Mouse (Mus musculus) central nervous system, embryonic 11.5 days (tissue): Measurements from ENCODE around the gene Sspo. TPM values are rescaled to one million over a fixed set of nuclear protein-coding genes. Genes with fewer than 3 reads are reported as not detected.

ENCODE experiments used
- polyA plus RNA-seq: library from polyadenylated mRNA; depleted of rRNA; stranded (reverse); fragments of >200 nt; gene quantifications from 2 replicates; pipeline ENCODE4 v1.2.3, GENCODE M21; 2012; rRNA removed

The Sspo gene
- 0.85 and 1.4 TPM in 2 replicates for polyA plus RNA-seq

GRCm38 (mm10) chr6:48447929-48448328 lies at the start of gene Sspo:
TSS of gene Sspo (plus strand) at chr6:48448229.

GRCm38 (mm10) chr6:48445181-48446101 lies 2.6 kb upstream of the Sspo start, which contains the start of gene Zfp467:
TSS of gene Zfp467 (minus strand) at chr6:48445825.

GRCm38 (mm10) chr6:48537105-48537954 lies 89.3 kb downstream of the Sspo start, which contains the start of gene Atp6v0e2:
TSS of gene Atp6v0e2 (plus strand) at chr6:48537615.

Other genes starting within 250 kb of the Sspo start
- 31.3 and 32.2 TPM in 2 replicates for gene Krba1, start 52.6 kb upstream of the Sspo start, polyA plus RNA-seq
- 21.1 and 27.9 TPM in 2 replicates for gene Zfp467, start 2.4 kb upstream of the Sspo start, polyA plus RNA-seq
- 42.1 and 44.0 TPM in 2 replicates for gene Atp6v0e2, start 89.4 kb downstream of the Sspo start, polyA plus RNA-seq
- gene Lrrc61, start 106.6 kb downstream of the Sspo start, polyA plus RNA-seq = 19.2 and 19.4 TPM in 2 replicates
- 2.2 and 5.1 TPM in 2 replicates for gene Rarres2, start 124.6 kb downstream of the Sspo start, polyA plus RNA-seq
- not detected in 2 replicates for gene Gm45021, start 141.4 kb downstream of the Sspo start, polyA plus RNA-seq
- 38.4 and 41.8 TPM in 2 replicates for gene Repin1, start 145.7 kb downstream of the Sspo start, polyA plus RNA-seq
- not detected in 2 replicates for gene Gm44965, start 145.7 kb downstream of the Sspo start, polyA plus RNA-seq
- 6.4 and 7.9 TPM in 2 replicates for gene Zfp775, start 153.8 kb downstream of the Sspo start, polyA plus RNA-seq
- 0.78 and 1.4 TPM in 2 replicates for gene AI854703, start 178.5 kb downstream of the Sspo start, polyA plus RNA-seq
- 1.2 and 1.7 TPM in 2 replicates for gene Gimap8, start 199.0 kb downstream of the Sspo start, polyA plus RNA-seq
- gene Gimap9, start 227.9 kb downstream of the Sspo start, polyA plus RNA-seq = 4.7 and 5.9 TPM in 2 replicates
- 4.4 and 5.2 TPM in 2 replicates for gene Gimap4, start 236.3 kb downstream of the Sspo start, polyA plus RNA-seq